Mouse (Mus musculus) cerebellum, adult 2 months (tissue): ENCODE results near the gene Pcsk2.

ENCODE experiments used
- CTCF ChIP-seq: fragments of 200-500 bp; IDR thresholded peaks from 2 replicates; pipeline ENCODE4 v1.5.1; 2011; ENCODE audit warnings: low read depth, mild to moderate bottlenecking, control low read depth, low read length, moderate library complexity, borderline replicate concordance; ENCODE audit not compliant: insufficient read depth
- POLR2A ChIP-seq: fragments of 200-500 bp; IDR thresholded peaks from 2 replicates; pipeline ENCODE4 v1.6.1; 2011; ENCODE audit warnings: low read length, control low read depth, borderline replicate concordance; ENCODE audit not compliant: insufficient read depth

DNA sequence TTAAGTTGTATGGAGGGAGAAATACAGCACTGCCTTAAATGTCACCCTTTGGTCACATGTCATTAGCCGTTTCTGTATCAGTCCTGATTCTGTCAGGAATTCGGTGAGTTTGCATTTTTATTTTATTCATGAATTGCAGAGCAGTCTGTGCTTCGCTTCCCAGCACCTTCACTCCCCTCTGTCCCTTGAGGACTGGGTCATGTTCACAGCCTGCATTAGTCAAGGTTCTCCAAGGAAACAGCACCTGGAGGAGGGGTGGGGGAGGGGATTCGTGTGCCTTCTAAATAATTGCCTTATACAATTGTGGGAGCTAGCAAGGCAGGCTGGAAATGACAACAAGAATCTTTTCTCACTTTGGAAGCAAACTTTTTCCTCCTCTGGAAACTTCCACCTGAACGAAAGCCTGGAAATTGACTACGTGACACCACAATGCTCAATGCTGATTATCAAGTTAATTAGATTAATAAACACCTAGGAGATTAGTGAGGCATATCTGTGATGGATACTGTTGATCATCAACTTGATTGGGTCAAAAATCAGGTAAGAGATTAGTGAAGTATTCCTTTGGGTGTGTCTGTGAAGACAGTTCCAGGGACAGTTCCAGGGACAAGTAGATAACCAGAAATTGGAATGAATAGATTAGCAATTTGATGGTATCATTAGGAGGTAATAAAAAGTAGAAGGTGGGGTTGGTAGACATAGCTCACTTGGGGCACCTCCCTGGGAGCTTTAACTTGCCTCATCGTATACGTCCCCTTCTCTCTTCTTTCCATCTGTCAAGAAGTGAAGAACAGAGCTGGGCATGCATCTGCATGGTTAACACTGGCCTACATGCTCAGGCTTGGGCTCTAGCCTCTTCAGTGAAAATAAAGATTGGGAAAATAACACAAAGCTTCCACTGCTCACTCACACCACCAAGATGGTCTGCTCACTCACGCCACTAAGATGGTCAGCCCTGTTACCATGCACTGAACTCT, 64.7 kb downstream of the Pcsk2 start:
- no peak for TF ChIP-seq CTCF
- no peak for TF ChIP-seq POLR2A
